Mouse (Mus musculus) lung, postnatal 0 days (tissue): Measurements from ENCODE around the gene Eogt. TPM values are rescaled to one million over a fixed set of nuclear protein-coding genes. Genes with fewer than 3 reads are reported as not detected.

ENCODE experiments used
- ATAC-seq: fragments of 200-750 bp; cut with Nextera tagmentation; 2 replicates; pipeline ENCODE4 v1.8.0; 2017; ENCODE audit warnings: moderate library complexity
- DNase-seq: peaks from one replicate; pipeline ENCODE4 v3.0.0-alpha.2; 2016; ENCODE audit warnings: low spot score
- H3K27ac ChIP-seq: fragments of 300-500 bp; sonication (generic); 2 replicates; pipeline ENCODE4 v1.5.1; 2014; ENCODE audit warnings: antibody characterized with exemption, mild to moderate bottlenecking, low read length, mixed read lengths
- H3K27me3 ChIP-seq: fragments of 300-500 bp; sonication (generic); replicated peaks from 2 replicates; pipeline ENCODE4 v1.6.1; 2014; ENCODE audit warnings: low read length, mixed read lengths; ENCODE audit not compliant: insufficient read depth
- H3K36me3 ChIP-seq: fragments of 300-500 bp; sonication (generic); 2 replicates; pipeline ENCODE4 v1.6.1; 2014; ENCODE audit warnings: low read length, mixed read lengths; ENCODE audit not compliant: insufficient read depth
- H3K4me1 ChIP-seq: fragments of 300-500 bp; sonication (generic); 2 replicates; pipeline ENCODE4 v1.6.1; 2014; ENCODE audit warnings: antibody characterized with exemption, low read depth, low read length, mixed read lengths; ENCODE audit not compliant: insufficient read depth
- H3K4me2 ChIP-seq: fragments of 300-500 bp; sonication (generic); replicated peaks from 2 replicates; pipeline ENCODE4 v1.6.1; 2014; ENCODE audit warnings: low read depth, mild to moderate bottlenecking, low read length, moderate library complexity, mixed read lengths
- H3K4me3 ChIP-seq: fragments of 300-500 bp; sonication (generic); 2 replicates; pipeline ENCODE4 v1.5.1; 2014; ENCODE audit warnings: low read depth, low read length
- H3K9ac ChIP-seq: fragments of 300-500 bp; sonication (generic); replicated peaks from 2 replicates; pipeline ENCODE4 v1.6.1; 2014; ENCODE audit warnings: low read depth, mild to moderate bottlenecking
- H3K9me3 ChIP-seq: fragments of 300-500 bp; sonication (generic); 2 replicates; pipeline ENCODE4 v1.6.1; 2016; ENCODE audit warnings: low read length, mixed read lengths
- CTCF ChIP-seq: IDR thresholded peaks from 2 replicates; pipeline ENCODE4 v1.5.1; 2016; ENCODE audit warnings: antibody characterized with exemption, mild to moderate bottlenecking
- EP300 ChIP-seq: IDR thresholded peaks from 2 replicates; pipeline ENCODE4 v1.6.1; 2016; ENCODE audit warnings: antibody characterized with exemption, mild to moderate bottlenecking, control low read depth
- WGBS: fragments of 180-500 bp; shearing (Covaris S2); extraction: QIAGEN DNeasy Blood & Tissue Kit; methylation state at CpG from one replicate; pipeline ENCODE4 v1.1.7; 2014; 5-methylcytosine and 5-hydroxymethylcytosine counted together
- polyA plus RNA-seq: library from polyadenylated mRNA; unstranded; fragments of >200 nt; fragmentation: Nextera tagmentation; extraction: Ambion mirVana; gene quantifications from 2 replicates; pipeline ENCODE4 v1.2.1, GENCODE M21; 2015

Eogt gene
- polyA plus RNA-seq, 1 experiment from 2014 or later = 15.5 TPM

DNA sequence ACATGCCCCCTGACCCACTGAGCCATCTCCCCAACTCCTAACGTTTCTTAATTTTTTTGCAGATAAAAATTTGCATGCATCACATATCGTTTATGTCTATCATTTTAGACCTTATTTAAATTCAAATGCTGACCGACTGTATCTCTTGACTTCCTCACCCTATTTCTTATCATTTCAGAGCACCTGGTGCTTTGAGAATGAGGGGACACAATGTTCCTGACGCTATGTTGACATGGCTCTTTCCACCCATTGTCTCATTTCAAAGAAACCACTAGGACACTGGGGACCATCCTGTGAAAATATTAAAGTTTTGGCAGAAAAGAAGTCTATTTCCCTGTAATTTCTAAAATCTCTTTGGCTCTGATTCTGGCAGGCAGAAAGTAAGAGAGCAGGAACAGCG is 32.1 kb downstream of the Eogt start:
- Histone ChIP-seq H3K9me3 (no peaks in the 10 kb centered on the region), H3K27me3 (no peaks in the 10 kb centered on the region), H3K4me3 (no peak overlapping the region), H3K4me1 (no peaks in the 10 kb centered on the region), H3K4me2 (no peak overlapping the region), H3K9ac (no peak overlapping the region), H3K27ac (no peak overlapping the region), H3K36me3 (peaks cover 52% of the 10 kb centered on the region; the same call in 1 of the 2 replicates)
- TF ChIP-seq CTCF (no peak), EP300 (peak; percentile 94)
- 60% methylated on average over 5 of the region's 5 CpGs for WGBS
- ATAC-seq = no peak
- DNase-seq = no peak

DNA sequence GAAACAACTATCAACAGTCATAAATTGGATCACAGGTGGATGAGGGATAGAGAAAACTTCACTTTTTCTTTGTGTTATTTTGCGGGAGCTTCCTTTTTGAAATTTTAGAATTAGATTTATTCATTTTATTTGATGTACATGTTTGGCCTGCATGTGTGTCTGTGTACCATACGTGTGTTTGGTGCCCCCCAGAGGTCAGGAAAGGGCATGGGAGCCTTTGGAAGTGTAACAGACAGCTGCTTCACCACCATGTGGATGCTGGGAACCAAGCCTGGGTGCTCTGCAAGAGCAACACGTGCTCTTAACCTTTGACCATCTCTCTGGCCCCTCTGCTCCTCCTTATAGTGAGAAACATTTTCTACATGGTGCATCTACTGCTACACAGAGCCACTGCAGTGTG is 34.2 kb downstream of the Eogt start:
- Histone ChIP-seq H3K4me1 (no peaks in the 10 kb centered on the region), H3K9me3 (no peaks in the 10 kb centered on the region), H3K4me2 (no peak overlapping the region), H3K36me3 (peaks cover 55% of the 10 kb centered on the region; the same call in 1 of the 2 replicates), H3K27ac (no peak overlapping the region), H3K9ac (no peak overlapping the region), H3K27me3 (no peaks in the 10 kb centered on the region), H3K4me3 (no peak overlapping the region)
- DNase-seq = no peak
- TF ChIP-seq EP300 (no peak), CTCF (peak; percentile 33)
- 52% methylated on average over 3 of the region's 3 CpGs for WGBS
- no peak for ATAC-seq

GRCm38 (mm10) chr6:97112177-97112576 is 36.8 kb downstream of the Eogt start:
- no peaks in the 10 kb centered on the region for H3K9me3 ChIP-seq
- TF ChIP-seq CTCF (no peak), EP300 (no peak)
- no peak for DNase-seq
- H3K27me3 ChIP-seq = no peaks in the 10 kb centered on the region
- no peak overlapping the region for H3K27ac ChIP-seq
- H3K4me2 ChIP-seq = no peak overlapping the region
- H3K9ac ChIP-seq = no peak overlapping the region
- H3K4me1 ChIP-seq = no peaks in the 10 kb centered on the region
- WGBS = 93% methylated on average over 8 of the region's 8 CpGs
- H3K36me3 ChIP-seq = peaks cover 38% of the 10 kb centered on the region; the same call in 1 of the 2 replicates
- no peak overlapping the region for H3K4me3 ChIP-seq
- ATAC-seq = no peak

GRCm38 (mm10) chr6:97106777-97107176 is 42.2 kb downstream of the Eogt start:
- TF ChIP-seq CTCF = peak; percentile 94
- no peak for TF ChIP-seq EP300
- Histone ChIP-seq H3K9ac (no peak overlapping the region), H3K4me2 (no peak overlapping the region), H3K36me3 (peaks cover 4% of the 10 kb centered on the region; the same call in 1 of the 2 replicates), H3K27me3 (no peaks in the 10 kb centered on the region), H3K4me3 (no peak overlapping the region), H3K27ac (no peak overlapping the region), H3K4me1 (peaks cover 2% of the 10 kb centered on the region; the same call in 1 of the 2 replicates), H3K9me3 (no peaks in the 10 kb centered on the region)
- peak; percentile 91 for DNase-seq
- ATAC-seq = peak; percentile 83
- 26% methylated on average over 2 of the region's 2 CpGs for whole genome bisulfite sequencing

- ATAC-seq = no peak
- TF ChIP-seq CTCF (no peak), EP300 (no peak)
- Histone ChIP-seq H3K4me3 (no peak overlapping the region), H3K36me3 (no peaks in the 10 kb centered on the region), H3K27ac (no peak overlapping the region), H3K9me3 (no peaks in the 10 kb centered on the region), H3K27me3 (no peaks in the 10 kb centered on the region), H3K4me2 (no peak overlapping the region), H3K9ac (no peak overlapping the region), H3K4me1 (peaks cover 2% of the 10 kb centered on the region; the same call in 1 of the 2 replicates)
- no peak for DNase-seq
- 66% methylated on average over 8 of the region's 8 CpGs for WGBS
These were observed 42.9 kb downstream of the Eogt start for GRCm38 (mm10) chr6:97106106-97106505.

- Histone ChIP-seq H3K27ac (no peak overlapping the region), H3K9ac (no peak overlapping the region), H3K4me3 (no peak overlapping the region), H3K27me3 (no peaks in the 10 kb centered on the region), H3K4me2 (no peak overlapping the region), H3K9me3 (no peaks in the 10 kb centered on the region), H3K4me1 (peaks cover 2% of the 10 kb centered on the region; the same call in 1 of the 2 replicates), H3K36me3 (no peaks in the 10 kb centered on the region)
- TF ChIP-seq EP300 (no peak), CTCF (peak; percentile 73)
- WGBS = 61% methylated on average over 7 of the region's 7 CpGs
- ATAC-seq = no peak
- no peak for DNase-seq
These were observed 44.6 kb downstream of the Eogt start for GRCm38 (mm10) chr6:97104264-97104852.
